Mouse (Mus musculus) hindbrain, embryonic 12.5 days (tissue): ENCODE measurements around the gene Rad51b. TPM values are rescaled to one million over a fixed set of nuclear protein-coding genes. Genes with fewer than 3 reads are reported as not detected.

Experiments
- ATAC-seq: fragments of 200-750 bp; cut with Nextera tagmentation; 2 replicates; pipeline ENCODE4 v1.8.0; 2017; ENCODE audit warnings: moderate TSS enrichment; ENCODE audit not compliant: low FRiP score
- H3K27ac ChIP-seq: fragments of 300-500 bp; sonication (generic); 2 replicates; pipeline ENCODE4 v1.5.1; 2016; ENCODE audit warnings: mild to moderate bottlenecking
- H3K27me3 ChIP-seq: fragments of 300-500 bp; sonication (generic); 2 replicates; pipeline ENCODE4 v1.6.1; 2016; ENCODE audit warnings: mild to moderate bottlenecking
- H3K36me3 ChIP-seq: fragments of 300-500 bp; sonication (generic); 2 replicates; pipeline ENCODE4 v1.6.1; 2016; ENCODE audit warnings: mild to moderate bottlenecking
- H3K4me1 ChIP-seq: fragments of 300-500 bp; sonication (generic); 2 replicates; pipeline ENCODE4 v1.6.1; 2016
- H3K4me2 ChIP-seq: fragments of 300-500 bp; sonication (generic); replicated peaks from 2 replicates; pipeline ENCODE4 v1.6.1; 2016; ENCODE audit warnings: mild to moderate bottlenecking
- H3K4me3 ChIP-seq: fragments of 300-500 bp; sonication (generic); 2 replicates; pipeline ENCODE4 v1.5.1; 2016; ENCODE audit warnings: mild to moderate bottlenecking
- H3K9ac ChIP-seq: fragments of 300-500 bp; sonication (generic); 2 replicates; pipeline ENCODE4 v1.6.1; 2016; ENCODE audit warnings: mild to moderate bottlenecking, moderate library complexity
- H3K9me3 ChIP-seq: fragments of 300-500 bp; sonication (generic); replicated peaks from 2 replicates; pipeline ENCODE4 v1.6.1; 2016; ENCODE audit warnings: mild to moderate bottlenecking
- WGBS: fragments of 180-500 bp; shearing (Covaris S2); methylation state at CpG from one replicate; pipeline ENCODE4 v1.1.7; 2016; 5-methylcytosine and 5-hydroxymethylcytosine counted together
- polyA plus RNA-seq: library from polyadenylated mRNA; unstranded; fragments of >200 nt; fragmentation: Nextera tagmentation; extraction: Ambion mirVana; gene quantifications from 2 replicates; pipeline ENCODE4 v1.2.1, GENCODE M21; 2016

Gene Rad51b
- polyA plus RNA-seq, 1 experiment from 2014 or later: 5.2 TPM

DNA sequence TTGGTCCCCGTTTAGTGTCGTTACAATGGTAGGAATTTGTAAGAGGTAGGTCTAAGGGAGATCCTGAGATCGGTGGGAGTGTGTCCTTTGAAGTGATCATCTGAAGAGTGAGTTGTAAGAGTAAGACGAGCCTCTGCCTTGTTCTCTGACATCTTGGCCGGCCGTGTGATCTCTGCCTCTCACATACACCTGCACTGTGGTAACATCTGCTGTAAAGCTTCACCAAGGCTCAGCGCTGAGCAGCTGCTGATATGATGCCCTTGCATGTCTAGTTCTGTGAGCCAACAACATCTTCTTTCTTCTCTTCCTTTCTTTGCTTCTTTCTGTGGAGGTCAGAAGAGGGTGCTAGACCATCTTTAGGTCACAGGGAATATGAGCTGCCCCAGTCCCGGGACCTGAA, 41.7 kb downstream of the Rad51b start:
- WGBS: 88% methylated on average over 8 of the region's 8 CpGs

DNA sequence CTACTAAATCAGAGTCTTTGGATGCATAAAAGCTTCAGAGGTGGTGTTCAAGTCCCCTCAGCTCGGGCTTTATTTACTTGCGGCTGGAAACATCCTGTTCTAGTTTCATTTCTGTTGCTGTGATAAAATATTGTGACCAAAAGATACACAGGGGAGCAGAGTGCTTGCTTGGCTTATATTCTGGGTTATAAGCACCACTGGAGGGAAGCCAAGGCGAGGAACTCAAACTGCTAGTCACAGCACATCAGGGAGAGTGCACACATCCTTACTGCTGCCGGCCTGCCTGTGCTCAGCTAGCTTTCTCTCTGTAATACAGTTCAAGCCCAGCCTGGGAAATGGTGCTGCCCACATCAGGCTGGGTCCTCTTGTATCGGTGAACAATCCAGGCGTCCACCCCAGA, 43.4 kb downstream of the Rad51b start:
- Histone ChIP-seq H3K27me3 (no peaks in the 10 kb centered on the region), H3K27ac (no peak overlapping the region), H3K4me1 (no peaks in the 10 kb centered on the region), H3K9ac (no peak overlapping the region), H3K36me3 (no peaks in the 10 kb centered on the region), H3K4me2 (no peak overlapping the region), H3K4me3 (no peak overlapping the region), H3K9me3 (no peaks in the 10 kb centered on the region)
- no peak for ATAC-seq
- WGBS: 83% methylated on average over 6 of the region's 6 CpGs

More for the DNA sequence above, 41.7 kb downstream of the Rad51b start:
- Histone ChIP-seq H3K4me2 (no peak overlapping the region), H3K36me3 (no peaks in the 10 kb centered on the region; the same call in 1 of the 2 replicates), H3K27me3 (no peaks in the 10 kb centered on the region), H3K9ac (no peak overlapping the region), H3K27ac (no peak overlapping the region), H3K4me1 (no peaks in the 10 kb centered on the region), H3K4me3 (no peak overlapping the region), H3K9me3 (0 out of 2 replicates have a peak, but pooled peaks cover 9% of the 10 kb centered on the region)
- no peak for ATAC-seq

DNA sequence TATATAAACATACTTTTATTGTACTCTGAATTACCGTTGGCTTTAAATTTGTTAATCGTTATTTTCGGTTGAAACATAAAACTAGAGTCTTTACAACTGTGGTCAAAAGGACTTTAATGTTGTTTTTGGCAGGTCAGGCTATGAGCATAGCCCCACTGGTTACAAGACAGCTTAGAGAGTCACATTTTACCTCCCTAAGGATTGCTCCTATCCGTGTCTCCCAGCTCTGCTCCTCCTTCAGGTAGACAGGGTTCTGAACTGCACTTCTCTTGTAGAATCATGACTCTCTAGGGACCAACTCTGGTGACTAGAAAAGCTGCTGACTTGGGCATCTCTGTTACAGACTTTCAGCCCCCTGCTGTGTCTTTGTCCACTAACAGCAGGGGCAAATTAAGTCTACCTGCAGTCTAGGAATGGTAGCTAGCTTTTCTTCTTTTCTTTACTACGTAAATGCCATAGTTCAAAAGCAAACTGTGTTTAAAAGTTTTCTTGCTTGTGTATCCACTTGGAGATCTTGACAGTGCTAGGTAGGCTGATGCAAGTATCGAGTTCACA, 44.3 kb downstream of the Rad51b start:
- H3K36me3 ChIP-seq: no peaks in the 10 kb centered on the region
- ATAC-seq: no peak
- no peak overlapping the region for H3K4me2 ChIP-seq
- WGBS: 63% methylated on average over 6 of the region's 6 CpGs
- no peaks in the 10 kb centered on the region for H3K9me3 ChIP-seq
- H3K27ac ChIP-seq: no peak overlapping the region
- H3K27me3 ChIP-seq: no peaks in the 10 kb centered on the region
- no peak overlapping the region for H3K4me3 ChIP-seq
- no peaks in the 10 kb centered on the region for H3K4me1 ChIP-seq
- H3K9ac ChIP-seq: no peak overlapping the region

DNA sequence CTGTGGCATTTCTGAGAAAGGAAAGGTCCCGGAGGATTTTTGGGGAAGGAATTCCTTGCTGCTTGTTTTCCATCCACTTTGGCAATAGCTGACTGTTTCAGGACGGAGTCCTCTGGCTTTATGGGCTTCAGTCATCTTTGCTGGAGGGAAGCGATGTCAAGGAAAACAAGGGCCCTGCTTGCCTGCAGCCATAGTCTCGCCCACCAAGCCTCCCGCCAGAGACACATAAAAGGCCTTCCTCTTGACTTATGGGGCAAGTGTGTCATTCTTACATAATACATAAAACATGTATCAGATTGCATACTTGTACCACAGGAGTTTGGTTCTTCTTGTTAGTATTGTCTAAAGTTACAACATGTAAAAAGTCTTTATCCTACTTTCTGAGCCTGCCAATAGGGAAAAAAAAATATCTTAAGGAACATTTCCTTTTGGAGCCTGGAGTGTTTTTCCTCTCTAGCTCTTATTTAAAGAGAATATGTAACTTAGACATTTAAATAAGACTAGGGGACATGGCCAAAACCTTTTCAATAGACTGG, 49.2 kb downstream of the Rad51b start:
- H3K27me3 ChIP-seq: no peaks in the 10 kb centered on the region
- H3K4me2 ChIP-seq: no peak overlapping the region
- H3K27ac ChIP-seq: no peak overlapping the region
- no peaks in the 10 kb centered on the region for H3K36me3 ChIP-seq
- ATAC-seq: no peak
- WGBS: 70% methylated on average over 5 of the region's 5 CpGs
- H3K9me3 ChIP-seq: no peaks in the 10 kb centered on the region
- H3K9ac ChIP-seq: no peak overlapping the region
- no peaks in the 10 kb centered on the region for H3K4me1 ChIP-seq
- no peak overlapping the region for H3K4me3 ChIP-seq

DNA sequence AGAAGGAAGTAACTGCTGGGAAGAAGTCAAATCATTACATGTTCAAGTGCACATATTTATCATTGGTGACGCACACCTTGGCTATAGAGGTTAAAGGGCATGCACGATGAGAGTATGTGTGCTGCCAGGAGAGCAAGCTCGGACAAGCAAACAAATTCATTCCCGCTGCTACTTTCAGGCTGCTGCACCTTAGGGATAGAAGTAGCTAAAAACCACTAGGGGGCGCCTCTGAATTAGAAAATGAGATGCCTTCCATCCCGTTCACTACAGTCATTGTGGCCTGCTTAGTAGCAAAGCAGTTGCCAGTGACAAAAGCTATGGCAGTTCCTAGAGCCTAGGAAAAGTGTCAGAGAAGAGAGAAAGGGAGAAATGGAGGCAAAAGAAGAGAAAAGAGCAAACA, 50.6 kb downstream of the Rad51b start:
- Histone ChIP-seq H3K36me3 (no peaks in the 10 kb centered on the region), H3K4me3 (no peak overlapping the region), H3K27ac (no peak overlapping the region), H3K4me1 (no peaks in the 10 kb centered on the region), H3K27me3 (no peaks in the 10 kb centered on the region), H3K4me2 (no peak overlapping the region), H3K9me3 (no peaks in the 10 kb centered on the region), H3K9ac (no peak overlapping the region)
- 13% methylated on average over 6 of the region's 6 CpGs for WGBS
- 0 out of 2 replicates have a peak, but pooled peaks have one; percentile 43 for ATAC-seq

DNA sequence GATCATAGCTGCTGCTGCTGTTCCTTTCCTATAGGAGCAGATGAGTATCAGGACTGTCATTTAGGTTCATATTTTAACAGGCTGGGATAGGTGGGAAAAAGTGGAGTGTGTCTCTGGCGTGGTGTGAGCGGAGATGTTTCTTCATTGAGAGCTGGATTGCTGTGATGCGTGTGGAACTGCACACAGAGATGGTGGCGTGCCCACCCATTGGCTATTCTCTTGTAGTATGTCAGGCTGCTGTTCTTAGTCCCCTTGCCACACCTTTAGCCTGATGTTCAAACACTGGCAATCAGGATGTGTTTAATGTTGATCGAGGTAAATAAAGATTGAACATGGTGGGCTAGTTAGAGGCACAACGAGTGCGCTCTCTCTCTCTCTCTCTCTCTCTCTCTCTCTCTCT, 54.4 kb downstream of the Rad51b start:
- no peak overlapping the region for H3K9ac ChIP-seq
- H3K4me2 ChIP-seq: no peak overlapping the region
- H3K36me3 ChIP-seq: no peaks in the 10 kb centered on the region
- ATAC-seq: no peak
- no peak overlapping the region for H3K4me3 ChIP-seq
- H3K9me3 ChIP-seq: no peaks in the 10 kb centered on the region
- no peak overlapping the region for H3K27ac ChIP-seq
- no peaks in the 10 kb centered on the region; the same call in 1 of the 2 replicates for H3K4me1 ChIP-seq
- 95% methylated on average over 7 of the region's 7 CpGs for WGBS
- H3K27me3 ChIP-seq: no peaks in the 10 kb centered on the region

DNA sequence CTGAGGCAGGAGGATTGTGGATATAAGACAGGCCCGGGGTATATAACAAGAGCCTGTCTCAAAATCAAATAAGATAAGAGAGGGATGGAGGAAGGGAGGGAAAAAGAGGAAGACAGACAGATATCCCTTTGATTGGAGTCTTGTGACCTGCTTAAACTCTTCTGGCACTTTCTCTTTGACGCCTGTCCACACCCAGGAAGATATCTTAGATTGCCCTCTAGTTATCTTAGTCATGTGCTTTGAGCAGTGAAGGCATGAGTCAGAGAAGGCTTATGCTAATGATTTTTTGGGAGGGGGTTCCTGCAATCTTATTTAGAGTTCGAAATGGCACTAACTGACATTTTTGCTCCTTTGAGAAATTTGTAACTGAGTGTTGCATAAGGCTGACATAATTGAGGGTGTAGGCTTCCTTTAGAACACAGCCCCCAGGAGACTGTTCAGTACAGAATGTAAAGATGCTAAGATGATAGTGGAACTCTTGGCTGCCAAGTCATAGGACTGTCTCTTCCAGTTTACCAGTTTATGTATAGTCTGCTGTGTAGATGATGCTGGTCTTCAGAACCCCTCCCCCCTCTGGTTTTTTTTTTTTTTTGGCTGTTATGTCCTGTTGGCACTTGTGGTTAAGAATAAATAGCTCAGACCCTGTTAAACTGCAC, 55.1 kb downstream of the Rad51b start:
- 85% methylated on average over 3 of the region's 3 CpGs for WGBS
- ATAC-seq: no peak
- Histone ChIP-seq H3K4me1 (no peaks in the 10 kb centered on the region; the same call in 1 of the 2 replicates), H3K36me3 (no peaks in the 10 kb centered on the region), H3K27ac (peak overlapping the region; percentile 12; the same call in 1 of the 2 replicates), H3K9ac (no peak overlapping the region), H3K4me2 (no peak overlapping the region), H3K9me3 (no peaks in the 10 kb centered on the region), H3K27me3 (no peaks in the 10 kb centered on the region), H3K4me3 (no peak overlapping the region)

DNA sequence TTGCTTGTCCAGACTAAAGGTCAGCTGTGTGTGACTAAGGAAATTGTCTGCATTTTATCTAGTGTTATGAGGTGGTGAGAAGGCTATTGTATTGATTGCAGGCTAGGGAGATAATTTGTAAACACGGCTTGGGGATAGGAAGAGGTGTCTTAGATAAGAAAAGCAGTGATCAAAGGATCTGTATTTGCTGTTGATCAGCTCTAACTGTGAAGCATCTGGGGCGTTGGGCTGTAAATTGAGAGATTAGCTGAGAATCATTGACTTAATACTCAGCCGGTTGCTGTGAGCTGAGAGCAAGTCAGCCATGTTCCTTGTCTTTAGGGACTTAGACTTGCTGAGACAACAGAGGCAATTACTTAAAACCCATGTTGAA, 55.6 kb downstream of the Rad51b start:
- no peaks in the 10 kb centered on the region for H3K27me3 ChIP-seq
- H3K4me2 ChIP-seq: no peak overlapping the region
- ATAC-seq: no peak
- H3K9me3 ChIP-seq: no peaks in the 10 kb centered on the region
- H3K36me3 ChIP-seq: no peaks in the 10 kb centered on the region
- no peak overlapping the region for H3K9ac ChIP-seq
- H3K4me1 ChIP-seq: no peaks in the 10 kb centered on the region; the same call in 1 of the 2 replicates
- H3K4me3 ChIP-seq: no peak overlapping the region
- 43% methylated on average over 3 of the region's 3 CpGs for WGBS
- H3K27ac ChIP-seq: peak overlapping the region; percentile 12; the same call in 1 of the 2 replicates

DNA sequence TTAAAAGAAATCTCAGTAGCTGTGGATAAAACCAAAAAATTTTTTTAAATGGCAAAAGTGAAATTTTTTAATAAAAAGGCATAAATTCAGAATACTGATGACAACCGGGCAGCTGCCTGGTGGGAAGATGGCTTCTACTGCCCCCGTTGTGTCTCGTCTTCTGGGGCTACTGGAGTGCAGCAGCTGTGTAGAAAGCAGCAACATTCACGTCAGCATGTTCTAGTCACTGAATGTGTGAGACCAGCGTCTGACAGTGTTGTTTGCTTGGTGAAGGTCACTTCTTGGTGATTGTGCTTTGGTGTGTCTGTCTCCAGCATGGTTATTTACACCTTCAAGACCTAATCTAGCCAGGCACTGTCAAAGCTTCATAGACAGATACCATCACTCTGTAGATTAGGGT, 56.3 kb downstream of the Rad51b start:
- 69% methylated on average over 5 of the region's 5 CpGs for WGBS
- no peaks in the 10 kb centered on the region for H3K36me3 ChIP-seq
- no peaks in the 10 kb centered on the region; the same call in 1 of the 2 replicates for H3K4me1 ChIP-seq
- H3K9ac ChIP-seq: no peak overlapping the region
- H3K9me3 ChIP-seq: no peaks in the 10 kb centered on the region
- H3K4me2 ChIP-seq: no peak overlapping the region
- no peak overlapping the region for H3K4me3 ChIP-seq
- ATAC-seq: no peak
- no peaks in the 10 kb centered on the region for H3K27me3 ChIP-seq
- H3K27ac ChIP-seq: no peak overlapping the region; the same call in 1 of the 2 replicates

DNA sequence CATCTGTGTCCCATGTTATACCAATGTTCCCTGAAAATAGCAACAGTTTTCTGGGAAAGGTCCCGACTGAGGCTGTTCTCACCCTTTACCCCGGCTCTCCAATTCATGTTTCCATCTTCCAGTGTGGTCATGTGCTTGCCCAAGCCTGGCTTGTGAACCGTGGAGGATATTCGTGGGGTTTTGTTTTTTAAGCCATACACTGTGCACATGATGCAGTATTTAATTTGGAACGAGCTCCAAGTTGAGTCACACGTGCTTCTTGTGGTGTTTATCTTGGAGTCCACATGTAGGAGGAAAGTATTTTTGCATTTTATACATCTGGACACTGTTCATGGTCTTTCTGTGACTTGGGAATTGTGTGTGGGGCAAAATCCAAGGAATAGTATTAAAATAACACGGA, 57.5 kb downstream of the Rad51b start:
- 81% methylated on average over 7 of the region's 7 CpGs for WGBS
- ATAC-seq: no peak
- H3K36me3 ChIP-seq: no peaks in the 10 kb centered on the region
- H3K9ac ChIP-seq: no peak overlapping the region
- no peak overlapping the region for H3K27ac ChIP-seq
- no peaks in the 10 kb centered on the region for H3K9me3 ChIP-seq
- no peak overlapping the region for H3K4me2 ChIP-seq
- H3K4me3 ChIP-seq: no peak overlapping the region
- peaks cover 2% of the 10 kb centered on the region; the same call in 1 of the 2 replicates for H3K4me1 ChIP-seq
- H3K27me3 ChIP-seq: no peaks in the 10 kb centered on the region

DNA sequence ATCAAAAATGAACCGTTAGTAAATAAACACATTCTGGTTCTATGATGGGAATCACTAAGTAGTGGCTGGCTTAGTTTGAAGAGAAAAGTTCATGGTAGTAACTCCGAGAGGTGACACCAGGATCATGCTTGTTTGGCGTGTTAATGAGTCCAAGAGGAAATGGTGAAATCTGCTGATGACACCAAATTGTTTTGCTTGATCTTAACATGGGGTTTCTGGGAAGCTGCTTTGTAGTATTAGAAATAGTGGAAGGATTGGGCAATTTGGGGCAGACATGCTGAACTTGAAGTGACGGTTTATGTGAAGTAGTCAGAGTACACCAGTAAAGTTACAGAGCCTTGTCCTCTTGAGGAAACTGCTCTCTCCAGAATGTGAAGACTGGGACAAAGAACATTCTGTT, 59.1 kb downstream of the Rad51b start:
- no peaks in the 10 kb centered on the region for H3K27me3 ChIP-seq
- H3K9me3 ChIP-seq: no peaks in the 10 kb centered on the region
- 88% methylated on average over 4 of the region's 4 CpGs for WGBS
- H3K27ac ChIP-seq: no peak overlapping the region
- ATAC-seq: no peak
- H3K4me2 ChIP-seq: no peak overlapping the region
- H3K9ac ChIP-seq: no peak overlapping the region
- no peak overlapping the region for H3K4me3 ChIP-seq
- no peaks in the 10 kb centered on the region for H3K36me3 ChIP-seq
- peaks cover 2% of the 10 kb centered on the region; the same call in 1 of the 2 replicates for H3K4me1 ChIP-seq

DNA sequence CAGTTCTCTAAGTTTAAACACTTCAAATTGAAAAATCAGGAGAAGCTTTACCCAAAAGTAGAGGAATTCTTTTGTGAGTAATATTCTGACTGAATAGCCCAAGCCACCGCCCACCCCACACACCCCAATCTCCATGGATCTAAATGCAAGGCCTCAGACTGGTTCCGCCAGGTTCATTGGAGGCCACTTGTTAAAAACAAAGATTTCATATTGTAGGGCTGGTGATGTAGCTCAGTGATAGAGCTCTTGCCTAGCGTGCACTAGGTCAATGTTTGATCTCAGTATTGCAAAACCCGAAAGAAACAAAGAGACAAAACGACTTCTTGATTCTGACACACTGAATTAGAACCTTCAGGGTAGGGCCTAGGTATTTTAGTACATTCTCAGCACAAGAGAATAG, 60.5 kb downstream of the Rad51b start:
- Histone ChIP-seq H3K4me1 (peaks cover 2% of the 10 kb centered on the region; the same call in 1 of the 2 replicates), H3K27me3 (no peaks in the 10 kb centered on the region), H3K36me3 (no peaks in the 10 kb centered on the region), H3K9ac (no peak overlapping the region), H3K9me3 (no peaks in the 10 kb centered on the region), H3K27ac (no peak overlapping the region), H3K4me3 (no peak overlapping the region), H3K4me2 (no peak overlapping the region)
- no peak for ATAC-seq
- 91% methylated on average over 5 of the region's 5 CpGs for WGBS
